In the genomic region with DNA sequence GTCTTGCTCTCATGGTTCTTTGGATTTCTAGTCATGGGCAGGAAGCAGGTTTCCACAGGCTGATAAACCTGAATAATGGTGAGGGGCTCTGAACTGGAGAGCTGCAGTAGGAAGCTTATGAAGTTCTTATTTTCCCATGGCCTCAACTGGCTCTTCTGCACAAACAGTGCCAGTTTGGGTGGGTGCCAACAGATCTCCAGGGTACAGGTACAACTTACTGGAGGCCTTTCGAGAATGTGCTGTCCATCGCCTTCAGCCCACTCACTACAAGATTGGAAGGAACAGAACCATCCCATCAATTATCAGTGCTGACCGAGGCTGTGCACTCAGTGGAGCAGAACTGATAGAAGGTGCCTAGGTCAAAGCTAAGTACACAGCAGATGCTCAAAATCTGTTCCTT, we compare ENCODE assay signal across 21 mouse cellular contexts. TPM values are rescaled to one million over a fixed set of nuclear protein-coding genes. Genes with fewer than 3 reads are reported as not detected.
DNase-seq lines count a peak whose midpoint lies in the region; ATAC-seq and TF ChIP-seq lines count a peak whose summit lies in the region.
"Had no signal": no experiment of that assay in that cellular context is flagged by ENCODE, and none has a peak within 500 bp of the region (broad histone marks: within the 10 kb centered on the region; RNA-seq: fewer than 3 reads in every experiment).

No protein-coding gene starts in this region.

- H3K4me1 ChIP-seq in kidney, embryonic 15.5 days: 0 out of 2 replicates have a peak, but pooled peaks cover 4% of the 10 kb centered on the region
- no peaks in the 10 kb centered on the region for H3K4me1 ChIP-seq in limb, embryonic 14.5 days (ENCODE audit: control insufficient read depth, insufficient read depth, low read length)
- H3K4me1 ChIP-seq: embryonic facial prominence, embryonic 12.5 days; forebrain, embryonic 13.5 days; heart, embryonic 15.5 days; hindbrain, embryonic 13.5 days had no signal

- H3K9ac ChIP-seq in kidney, embryonic 15.5 days: no peak overlapping the region
- no peak overlapping the region for H3K9ac ChIP-seq in limb, embryonic 14.5 days (ENCODE audit: low read depth, low read length, severe bottlenecking)
- H3K9ac ChIP-seq: embryonic facial prominence, embryonic 12.5 days; forebrain, embryonic 13.5 days; forebrain, postnatal 0 days; heart, embryonic 15.5 days; hindbrain, embryonic 13.5 days had no signal

- H3K27ac ChIP-seq in kidney, embryonic 15.5 days: no peak overlapping the region
- H3K27ac ChIP-seq in limb, embryonic 14.5 days (replicated peaks; ENCODE audit: low read depth, low read length): no peak overlapping the region
- H3K27ac ChIP-seq: embryonic facial prominence, embryonic 12.5 days; forebrain, embryonic 13.5 days; heart, adult 2 months; heart, embryonic 15.5 days; hindbrain, embryonic 13.5 days; hindbrain, postnatal 0 days had no signal

- H3K27me3 ChIP-seq in kidney, embryonic 15.5 days: peaks cover 30% of the 10 kb centered on the region
- H3K27me3 ChIP-seq in limb, embryonic 14.5 days (ENCODE audit: control insufficient read depth, insufficient read depth, low read length): no peaks in the 10 kb centered on the region

- WGBS in kidney, embryonic 15.5 days: 66% methylated on average over 3 of the region's 3 CpGs
- WGBS in limb, embryonic 14.5 days: 95% methylated on average over 3 of the region's 3 CpGs

- no peak overlapping the region for H3K4me2 ChIP-seq in kidney, embryonic 15.5 days
- peak overlapping the region; percentile 60; the same call in 1 of the 2 replicates for H3K4me2 ChIP-seq in limb, embryonic 14.5 days (replicated peaks; ENCODE audit: low read depth, low read length, severe bottlenecking)
- H3K4me2 ChIP-seq: hindbrain, embryonic 13.5 days had no signal

- no peak overlapping the region for H3K4me3 ChIP-seq in kidney, embryonic 15.5 days (replicated peaks)
- 0 out of 2 replicates have a peak overlapping the region, but pooled peaks have one; percentile 43 for H3K4me3 ChIP-seq in limb, embryonic 14.5 days (replicated peaks; ENCODE audit: low read length)
- H3K4me3 ChIP-seq: forebrain, embryonic 13.5 days; heart, adult 2 months; hindbrain, embryonic 13.5 days had no signal

- H3K36me3 ChIP-seq in kidney, embryonic 15.5 days: no peaks in the 10 kb centered on the region
- H3K36me3 ChIP-seq in limb, embryonic 14.5 days (ENCODE audit: control insufficient read depth, insufficient read depth, low read length): no peaks in the 10 kb centered on the region
- H3K36me3 ChIP-seq: embryonic facial prominence, embryonic 12.5 days; heart, embryonic 15.5 days; hindbrain, embryonic 13.5 days had no signal

- no peak for ATAC-seq in kidney, embryonic 15.5 days (replicated peaks; ENCODE audit: low FRiP score)
- no peak for ATAC-seq in limb, embryonic 14.5 days (ENCODE audit: low FRiP score, low read depth)
- ATAC-seq: forebrain, embryonic 13.5 days; forebrain, postnatal 0 days; hindbrain, postnatal 0 days had no signal

- TF ChIP-seq POLR2A in limb, embryonic 14.5 days (IDR thresholded peaks at IDR 0.05; ENCODE audit: borderline replicate concordance, extremely low read depth, insufficient read depth, insufficient read length): no peak

- DNase-seq in kidney, adult 18-20 months: peak; percentile 16
- DNase-seq in kidney, postnatal 36 days: peak; percentile 22 to 51
- no peak for DNase-seq in kidney, adult 11 months
- DNase-seq in limb, embryonic 14.5 days (ENCODE audit: low spot score): no peak
- no peak for DNase-seq in adrenal gland, postnatal 25 days
- DNase-seq: adrenal gland, adult 2 months; adrenal gland, postnatal 36 days; cerebellum, adult 2 months; embryo, embryonic 11 days; forebrain, postnatal 0 days; gastrocnemius, postnatal 25 days; heart, postnatal 14 days had no signal

- no peaks in the 10 kb centered on the region for H3K9me3 ChIP-seq in kidney, embryonic 15.5 days (replicated peaks)
- no peaks in the 10 kb centered on the region for H3K9me3 ChIP-seq in limb, embryonic 14.5 days (ENCODE audit: control insufficient read depth, low read length)
- H3K9me3 ChIP-seq: embryonic facial prominence, embryonic 12.5 days; forebrain, embryonic 13.5 days; heart, embryonic 15.5 days; hindbrain, embryonic 13.5 days had no signal

RNA-seq across cellular contexts. Expression of a gene that starts 1.3 kb away (rescaled TPM):
- polyA plus RNA-seq in kidney, embryonic 15.5 days (2015; fragmentation: Nextera tagmentation; extraction: Ambion mirVana): 6.2 and 7.2 TPM in 2 replicates
- 41.8 and 44.8 TPM in 2 replicates for polyA plus RNA-seq in limb, embryonic 14.5 days (2012; rRNA removed)
- 52.6 and 56.6 TPM in 2 replicates for polyA plus RNA-seq in limb, embryonic 14.5 days (2014; fragmentation: Nextera tagmentation; extraction: Ambion mirVana)
- 1.6 and 1.8 TPM in 2 replicates for total RNA-seq in adrenal gland, postnatal 25 days (2021)
- total RNA-seq: hematopoietic stem cell, adult 5-6 weeks had no signal

RNA-seq across cellular contexts. Expression of a gene that starts 48.5 kb away (rescaled TPM):
- 0.09 TPM in 2 replicates for polyA plus RNA-seq in kidney, embryonic 15.5 days (2015; fragmentation: Nextera tagmentation; extraction: Ambion mirVana)
- 0.06 TPM in 1 of 2 replicates, not detected in the other for polyA plus RNA-seq in limb, embryonic 14.5 days (2012; rRNA removed)
- polyA plus RNA-seq in limb, embryonic 14.5 days (2014; fragmentation: Nextera tagmentation; extraction: Ambion mirVana): 0.11 and 0.23 TPM in 2 replicates
- 0.38 and 0.43 TPM in 2 replicates for total RNA-seq in adrenal gland, postnatal 25 days (2021)
- total RNA-seq: gastrocnemius, postnatal 25 days; heart, adult 2 months; hematopoietic stem cell, adult 5-6 weeks; hindbrain, postnatal 0 days had no signal
- polyA plus RNA-seq: adrenal gland, adult 2 months; forebrain, embryonic 13.5 days; heart, adult 2 months; heart, embryonic 11.5 days; hindbrain, embryonic 13.5 days had no signal

Comparison
In these comparisons a context has a peak if more than half of its experiments do, and no peak if none do; other contexts are left out.
1. DNase-seq: peak in kidney, adult 18-20 months (single experiment) and kidney, postnatal 36 days (2 of 2); none in kidney, adult 11 months (single experiment), limb, embryonic 14.5 days (single experiment) and adrenal gland, postnatal 25 days (single experiment).